Mouse (Mus musculus) heart, adult 8-10 months (tissue): Measurements from ENCODE around the gene Fnbp1. TPM values are rescaled to one million over a fixed set of nuclear protein-coding genes. Genes with fewer than 3 reads are reported as not detected.
A peak's percentile ranks its signal among the peaks of the same experiment; 100 is the strongest.

ENCODE experiments used
- DNase-seq: peaks from one replicate; pipeline ENCODE4 v3.0.0; 2022; ENCODE audit warnings: low spot score
- total RNA-seq, 4 experiments: library from RNA; stranded (reverse); gene quantifications; 2 replicates each; pipeline ENCODE4 v1.2.4; 2022

The Fnbp1 gene
- total RNA-seq, 4 experiments from 2014 or later: 47.2 to 63.1 (median 52.7) TPM

DNA sequence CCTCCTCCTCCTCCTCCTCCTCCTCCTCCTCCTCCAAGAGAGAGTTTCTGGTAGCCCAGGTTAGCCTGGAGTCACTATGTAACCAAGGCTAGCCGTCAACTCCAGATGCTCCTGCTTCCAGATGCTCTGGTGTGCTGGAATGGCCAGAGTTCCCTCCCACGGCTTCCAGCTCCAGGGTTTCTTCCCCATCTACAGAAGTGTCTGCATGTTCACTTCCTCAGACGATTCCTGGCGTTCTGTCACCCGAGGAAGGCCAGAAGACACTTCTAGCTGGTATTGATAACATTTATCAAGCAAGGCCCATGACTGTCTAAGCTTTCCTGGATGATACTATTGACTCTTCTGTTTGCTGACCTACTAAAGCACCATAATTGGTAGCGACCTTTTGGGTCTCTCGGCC, 16.7 kb downstream of the Fnbp1 start:
- DNase-seq: no peak

DNA sequence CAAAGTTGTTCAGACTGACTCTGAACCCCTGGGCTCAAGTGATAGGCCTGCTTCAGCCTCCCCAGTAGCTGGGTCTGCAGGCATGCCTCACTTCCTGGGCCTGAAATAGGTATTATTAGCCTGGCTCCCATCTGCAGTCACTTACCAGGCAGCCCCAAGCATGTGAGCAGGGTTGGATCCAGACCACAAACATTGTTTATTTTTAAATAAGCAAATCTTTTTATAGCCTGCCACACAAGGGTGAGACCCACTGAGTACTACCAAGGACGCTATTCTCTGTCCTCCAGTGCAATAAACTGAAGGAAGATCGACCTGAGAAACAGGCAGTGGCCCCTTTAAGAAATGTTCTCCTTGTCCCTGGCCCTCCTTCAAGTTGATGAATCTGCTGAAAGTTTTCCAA, 17.1 kb downstream of the Fnbp1 start:
- no peak for DNase-seq

DNA sequence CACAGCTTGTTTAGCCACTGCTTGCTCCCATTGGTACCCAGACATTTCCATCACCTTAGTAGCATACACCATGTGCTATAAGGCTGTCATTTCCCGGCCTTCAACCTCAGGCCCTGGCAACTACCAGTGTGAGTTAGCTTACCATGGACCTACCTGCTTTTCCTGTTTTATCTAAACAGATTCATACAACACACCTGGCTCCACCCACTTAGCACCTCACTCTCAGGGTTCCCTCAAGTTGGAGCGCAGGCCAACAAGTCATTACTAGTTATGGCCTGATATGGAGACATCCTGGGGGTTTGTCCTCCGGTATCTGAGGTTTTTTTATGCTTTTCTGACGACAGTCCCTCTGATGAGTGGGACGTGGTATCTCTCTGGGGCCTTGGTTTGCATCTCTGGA, 18.3 kb downstream of the Fnbp1 start:
- no peak for DNase-seq

DNA sequence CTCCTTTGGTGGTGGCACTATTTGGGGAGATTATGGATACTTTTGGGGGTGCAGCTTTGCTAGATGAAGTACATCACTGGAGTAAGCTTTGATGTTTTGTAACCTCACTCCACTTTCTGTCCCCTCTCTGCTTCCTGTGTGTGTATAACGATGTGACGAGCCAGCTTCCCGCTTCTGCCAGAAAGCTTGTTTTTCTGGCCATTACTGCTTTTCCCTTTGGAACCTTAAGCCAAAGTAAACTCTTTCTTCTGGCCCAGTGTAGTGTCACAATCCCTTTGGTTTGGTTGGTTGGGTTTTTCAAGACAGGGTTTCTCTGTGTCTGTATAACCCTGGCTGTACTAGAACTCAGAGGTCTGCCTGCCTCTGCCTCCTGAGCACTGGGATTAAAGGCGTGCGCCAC, 19.0 kb downstream of the Fnbp1 start:
- DNase-seq: no peak

DNA sequence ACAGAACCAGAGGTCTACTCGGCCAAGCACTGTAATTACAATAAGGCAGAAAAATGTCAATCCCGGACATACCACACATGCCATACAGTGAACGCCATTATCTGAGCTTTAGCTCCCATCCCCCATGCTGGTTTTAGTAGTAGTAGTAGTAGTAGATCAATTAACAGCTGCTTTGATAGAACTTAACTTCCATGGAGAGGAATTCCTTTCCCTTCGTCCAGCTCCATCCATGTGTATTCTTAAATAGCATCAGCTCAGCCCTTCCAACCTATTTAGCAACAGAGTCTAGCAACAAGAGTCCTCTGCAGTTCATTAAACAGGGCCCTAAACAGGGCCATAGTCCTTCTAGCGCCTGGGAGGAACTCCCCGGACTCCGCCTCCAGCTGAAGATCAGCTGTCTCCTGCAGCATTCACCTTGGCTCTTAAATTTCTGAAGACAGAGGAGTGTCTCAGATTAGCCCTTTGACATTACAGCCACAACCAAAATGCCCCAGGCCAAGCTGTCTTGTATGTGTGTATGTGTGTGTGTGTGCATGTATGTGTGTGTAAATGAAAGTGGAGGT, 20.6 kb downstream of the Fnbp1 start:
- no peak for DNase-seq

DNA sequence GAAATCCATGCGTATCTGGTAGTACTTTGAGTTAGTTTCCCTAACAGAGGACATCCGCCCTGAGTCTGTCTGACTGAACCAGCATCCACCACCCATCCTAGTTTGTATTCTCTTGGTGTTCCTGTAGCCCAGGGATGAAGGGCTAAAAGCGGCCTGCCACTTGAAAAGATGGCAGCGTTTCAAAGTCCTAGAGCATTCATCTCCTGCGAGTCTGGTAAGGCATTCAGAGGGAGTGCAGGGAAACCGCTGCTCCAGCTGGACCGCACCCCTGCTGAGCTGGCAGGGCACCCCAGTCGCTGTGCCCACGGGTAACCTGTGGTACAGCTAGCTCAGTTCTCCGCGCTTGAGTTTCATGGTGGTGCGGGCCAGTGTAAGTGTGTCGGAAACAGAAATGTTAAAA, 22.0 kb downstream of the Fnbp1 start:
- DNase-seq: peak; percentile 65

DNA sequence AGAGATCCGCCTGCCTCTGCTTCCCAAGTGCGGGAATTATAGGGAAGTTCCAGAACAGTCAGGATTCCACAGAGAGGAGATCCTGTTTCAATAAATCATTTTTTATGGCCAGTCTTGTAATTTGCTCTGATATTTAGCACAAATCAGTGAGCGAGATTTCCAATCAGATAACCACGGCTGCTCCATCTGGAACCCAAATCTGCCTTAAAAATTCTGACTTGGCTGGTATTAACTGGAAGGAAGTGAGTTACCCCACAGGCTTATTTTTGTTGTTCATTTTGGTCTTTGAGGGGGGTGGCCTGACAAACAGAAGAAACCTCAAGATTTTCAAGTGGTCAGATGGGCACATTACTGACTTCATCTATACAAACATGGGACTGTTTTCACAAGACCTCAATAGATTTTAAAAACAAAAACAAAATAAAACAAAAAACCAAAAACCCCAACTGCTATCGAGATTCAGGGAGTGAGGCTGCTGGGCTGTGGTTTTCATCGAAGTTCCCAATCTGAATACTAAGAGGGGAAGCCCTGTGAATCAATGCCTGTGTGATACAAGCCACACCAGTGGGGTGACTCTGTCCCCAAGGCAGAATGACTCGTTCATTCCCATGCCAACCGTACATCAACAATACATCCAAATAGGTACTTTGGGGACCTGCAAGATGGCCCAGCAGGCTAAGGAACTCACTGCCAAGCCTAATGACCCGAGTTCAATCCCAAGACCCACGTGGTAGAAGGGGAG, 23.0 kb downstream of the Fnbp1 start:
- DNase-seq: no peak

DNA sequence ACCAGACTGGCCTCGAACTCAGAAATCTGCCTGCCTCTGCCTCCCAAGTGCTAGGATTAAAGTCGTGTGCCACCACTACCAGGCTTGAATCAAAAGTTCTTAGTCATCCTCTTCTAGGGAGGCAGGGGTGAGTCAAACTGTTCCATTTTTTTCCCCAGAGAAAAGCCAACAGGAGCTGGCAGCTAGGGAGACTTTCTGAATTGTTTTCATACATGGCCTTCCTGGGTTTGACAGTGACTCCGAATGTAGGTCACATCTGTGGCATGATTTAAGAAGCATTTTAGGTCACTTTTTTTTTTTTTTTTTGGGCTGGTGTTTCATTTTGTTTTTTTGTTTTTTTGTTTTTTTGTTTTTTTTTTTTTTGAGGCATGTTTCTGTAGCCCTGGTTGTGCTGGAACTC, 23.6 kb downstream of the Fnbp1 start:
- no peak for DNase-seq

DNA sequence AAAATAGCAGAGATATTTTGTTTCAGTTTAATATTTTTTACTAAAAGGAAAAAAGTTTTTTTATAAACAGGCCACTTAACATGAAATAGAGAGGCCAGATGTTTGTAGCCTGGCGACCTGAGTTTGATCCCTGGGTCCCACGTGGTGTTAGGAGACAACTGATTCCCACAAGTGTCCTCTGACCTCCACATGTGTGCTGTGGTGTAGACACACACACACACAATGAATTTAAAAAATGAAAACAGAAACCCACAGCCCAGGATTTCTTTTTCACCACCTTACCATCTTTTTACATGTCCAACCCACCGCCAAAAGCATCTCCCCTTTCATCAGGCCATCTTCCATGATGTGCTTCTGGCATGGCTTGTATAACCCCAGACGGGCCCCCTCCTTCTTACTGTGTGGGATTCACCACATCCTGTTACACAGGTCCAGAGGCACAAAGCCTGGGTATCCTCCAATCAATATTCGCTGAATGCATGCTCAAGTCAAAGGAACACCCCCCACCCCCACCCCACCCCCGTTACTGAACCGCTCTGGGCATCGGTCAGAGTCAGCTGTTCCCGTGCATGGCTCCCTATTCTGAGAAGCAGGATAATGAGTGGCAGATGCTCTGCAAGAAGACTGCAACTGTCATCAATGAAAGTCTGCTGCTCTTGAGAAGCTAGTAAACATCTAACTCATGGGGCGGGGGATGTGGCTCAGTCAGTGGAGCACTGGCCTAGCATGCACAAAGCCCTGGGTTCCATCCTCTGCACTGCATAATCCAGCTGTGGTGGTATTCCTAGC, 25.7 kb downstream of the Fnbp1 start:
- no peak for DNase-seq

DNA sequence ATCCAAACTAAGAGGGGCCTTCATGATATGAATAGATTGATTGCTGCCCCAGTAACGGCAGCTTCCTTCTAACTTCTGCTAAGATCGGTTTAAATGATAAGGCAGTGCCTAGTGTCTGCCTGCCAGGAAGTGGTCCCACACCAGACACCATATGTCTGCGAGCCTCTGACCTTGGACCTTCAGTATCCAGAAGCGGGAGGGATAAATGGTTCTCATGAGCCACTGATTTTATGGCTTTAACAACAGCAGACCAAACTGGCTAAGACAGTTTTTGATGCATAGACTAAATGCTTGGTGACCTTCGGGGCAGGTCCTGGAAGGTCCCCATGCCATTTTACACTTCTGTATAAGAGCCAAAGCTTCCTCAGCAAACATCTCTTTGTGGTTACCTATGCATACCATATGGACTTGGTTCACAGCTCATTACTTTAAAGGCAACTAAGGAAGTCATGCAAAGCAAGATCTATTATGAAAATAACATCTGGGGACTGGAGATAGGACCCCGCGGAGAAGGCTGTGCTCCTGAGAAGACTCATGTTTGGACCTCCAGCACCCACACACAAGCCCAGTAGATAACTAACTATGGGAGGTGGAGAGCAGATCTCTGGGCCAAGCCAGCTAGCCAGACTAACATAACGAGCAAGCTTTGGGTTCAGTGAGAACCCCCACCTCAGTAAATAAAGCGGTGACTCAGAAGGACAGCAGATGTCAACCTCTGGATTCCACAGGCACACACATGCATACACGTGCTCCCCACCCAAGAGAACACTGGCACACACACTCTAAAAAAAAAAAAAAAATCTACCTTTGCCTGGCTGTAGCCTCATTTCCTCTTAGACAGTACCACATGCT, 26.5 kb downstream of the Fnbp1 start:
- no peak for DNase-seq

DNA sequence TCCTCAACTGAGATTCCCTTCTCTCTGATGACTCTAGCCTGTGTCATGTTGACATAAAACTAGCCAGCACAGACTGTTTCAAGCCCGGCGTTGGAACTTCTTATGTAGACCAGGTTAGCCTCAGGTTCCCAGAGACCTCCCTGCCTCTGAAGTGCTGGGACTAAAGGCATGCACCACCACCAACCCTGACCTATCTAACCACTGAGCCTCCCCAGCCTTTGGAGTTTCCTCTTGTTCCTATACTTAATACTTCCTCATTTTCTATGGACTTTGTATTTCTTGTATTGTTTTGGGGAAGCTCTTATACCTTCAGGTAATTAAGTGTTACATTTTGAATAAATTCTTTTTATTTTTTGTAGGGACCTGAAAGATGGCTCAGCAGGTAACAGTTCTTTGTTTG, 27.6 kb downstream of the Fnbp1 start:
- no peak for DNase-seq

DNA sequence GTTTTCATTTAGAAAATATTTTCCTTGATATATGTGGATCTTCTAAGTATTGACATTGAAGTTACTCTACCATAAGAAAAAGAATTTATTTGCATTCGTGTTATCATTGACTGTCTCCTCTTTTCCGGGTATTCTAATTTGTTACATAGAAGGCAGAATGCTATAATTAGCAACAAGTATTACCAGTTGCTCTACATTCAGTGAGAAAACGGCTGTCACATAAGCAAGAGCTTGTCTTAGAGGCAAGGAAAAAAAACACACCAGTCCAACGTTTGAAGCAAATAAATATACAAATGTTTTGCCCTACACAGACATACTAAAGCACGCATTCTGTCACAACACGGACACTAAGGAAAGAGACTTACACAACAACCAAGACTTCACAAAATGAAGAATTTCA, 30.1 kb downstream of the Fnbp1 start:
- DNase-seq: no peak

DNA sequence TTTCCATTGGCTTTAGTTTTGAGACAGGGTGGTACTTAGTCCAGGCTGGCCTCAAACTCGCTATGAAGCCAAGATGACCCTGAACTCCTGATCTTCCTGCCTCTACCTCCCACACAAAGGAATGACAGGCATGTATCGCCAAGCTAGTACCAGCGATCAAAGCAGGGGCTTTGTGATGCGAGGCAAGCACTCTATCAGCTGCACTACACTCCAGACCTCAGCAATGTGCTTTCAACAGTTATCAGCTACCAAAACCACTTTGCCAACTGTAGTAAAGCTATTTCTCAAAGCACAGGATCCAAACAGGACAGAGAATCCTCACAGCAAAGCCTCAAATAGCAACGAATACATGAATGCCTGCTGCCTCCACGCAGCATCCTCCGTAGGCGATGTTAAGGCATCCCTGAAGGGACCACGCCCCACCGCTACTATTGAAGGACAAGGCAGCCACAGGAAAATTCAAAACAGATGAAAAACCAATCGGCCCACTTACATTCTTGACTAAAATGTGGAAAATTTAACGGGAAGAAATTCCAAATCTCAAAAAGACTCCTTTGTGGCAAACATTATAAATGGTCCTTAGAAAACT, 31.8 kb downstream of the Fnbp1 start:
- DNase-seq: no peak

DNA sequence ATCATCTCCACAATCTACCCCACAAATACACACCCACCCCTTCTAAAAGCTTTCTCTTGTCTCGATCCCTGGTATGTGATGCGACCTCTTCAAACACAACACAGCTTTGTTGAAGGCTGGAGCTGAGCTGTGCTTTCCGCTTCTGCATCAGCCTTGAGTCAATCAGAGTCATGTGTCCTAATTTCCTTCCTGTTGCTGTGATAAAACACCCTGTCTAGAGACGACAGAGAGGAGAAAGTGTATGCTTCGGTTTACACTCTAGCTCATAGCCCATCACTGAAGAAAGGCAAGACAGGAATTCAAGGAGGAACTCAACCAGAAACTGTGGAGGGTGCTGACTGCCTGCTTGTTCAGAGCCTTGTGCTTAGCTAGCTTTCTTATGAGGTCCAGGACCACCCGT, 33.6 kb downstream of the Fnbp1 start:
- DNase-seq: no peak

DNA sequence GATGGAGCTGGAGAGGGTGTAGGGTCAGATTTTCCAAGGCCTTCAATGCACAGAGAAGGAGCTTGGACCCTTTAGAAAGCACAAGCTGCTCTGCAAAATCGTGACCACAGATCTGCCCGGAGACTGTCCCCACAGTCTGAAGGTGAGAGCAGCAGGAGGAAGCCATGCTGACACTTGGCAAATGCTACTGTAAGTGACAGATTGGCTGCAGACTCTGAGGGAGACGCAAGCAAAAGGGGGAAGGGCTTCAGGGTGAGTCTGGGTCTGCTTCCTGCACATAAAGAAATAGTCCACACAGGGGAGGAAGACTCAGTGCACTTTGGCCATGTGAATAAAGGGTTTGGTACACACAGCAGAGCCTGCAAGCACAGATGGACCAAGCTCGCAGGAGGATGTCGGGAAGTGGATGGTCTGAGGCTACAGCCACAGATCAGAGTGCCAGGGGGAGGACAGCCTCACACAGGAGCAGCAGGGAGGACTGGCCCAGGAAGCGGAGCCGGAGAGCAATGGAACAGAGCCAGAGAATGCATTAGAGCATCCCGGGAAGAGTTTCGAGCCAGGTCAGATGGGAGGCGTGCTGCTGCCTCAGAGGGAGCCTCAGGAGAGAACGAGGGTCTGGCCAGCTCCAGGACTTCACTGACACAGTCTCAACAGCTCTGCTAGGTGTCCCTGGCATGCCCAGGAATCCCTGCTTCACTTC, 35.0 kb downstream of the Fnbp1 start:
- DNase-seq: no peak

DNA sequence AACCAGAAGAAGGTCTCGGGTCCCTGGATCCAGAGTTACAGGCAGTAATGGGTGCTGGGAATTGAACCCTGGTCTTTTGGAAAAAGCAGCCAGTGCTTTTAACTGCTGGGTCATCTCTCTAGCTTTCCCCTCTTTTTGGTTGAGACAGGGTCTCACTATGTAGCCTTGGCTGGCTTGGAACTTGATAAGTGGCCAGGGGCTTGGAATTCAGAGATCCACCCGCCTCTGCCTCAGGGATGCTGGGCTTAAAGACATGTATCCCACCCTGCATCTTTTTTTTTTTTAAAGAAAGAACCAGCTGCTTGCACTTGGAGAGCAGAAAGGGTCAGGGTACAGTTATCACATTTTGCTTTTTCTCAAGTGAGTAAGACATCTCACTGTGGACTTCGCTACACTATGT, 35.8 kb downstream of the Fnbp1 start:
- no peak for DNase-seq

DNA sequence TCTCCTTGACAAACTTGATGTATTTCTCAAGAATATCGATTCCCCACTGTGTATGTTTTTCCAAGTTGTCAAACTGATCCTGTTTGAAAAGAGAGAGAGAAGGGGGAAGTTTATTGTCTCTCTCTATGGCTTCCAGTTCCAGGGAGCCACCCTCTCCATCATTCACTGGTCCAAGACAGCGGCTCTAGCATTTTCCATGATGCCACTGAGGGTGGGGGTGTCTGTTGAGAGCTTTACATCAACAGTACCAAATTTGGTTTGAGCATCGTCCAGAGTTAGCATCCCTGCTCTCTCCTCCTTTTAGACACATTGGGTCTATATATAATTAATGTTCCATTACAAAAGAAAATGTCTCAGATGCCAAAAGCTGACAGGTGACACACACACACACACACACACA, 36.5 kb downstream of the Fnbp1 start:
- no peak for DNase-seq

DNA sequence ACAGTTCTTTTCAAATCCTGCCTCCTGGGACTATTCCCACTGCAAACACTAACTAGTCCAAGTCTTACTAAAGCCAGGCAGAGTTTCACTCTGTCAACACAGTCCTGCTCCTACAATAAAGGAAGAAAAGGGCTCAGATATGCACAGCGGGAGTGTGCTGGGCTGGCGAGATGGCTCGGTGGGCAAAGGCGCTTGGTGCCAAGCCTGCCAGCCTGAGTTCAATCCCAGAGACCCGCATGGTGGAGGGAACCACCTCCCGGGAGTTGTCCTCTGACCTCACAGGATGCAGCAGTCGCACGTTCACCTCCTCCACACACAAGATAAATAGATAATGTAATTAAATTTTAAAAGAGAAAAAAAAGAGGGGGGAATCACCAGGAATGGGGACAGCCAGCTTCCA, 38.5 kb downstream of the Fnbp1 start:
- no peak for DNase-seq

DNA sequence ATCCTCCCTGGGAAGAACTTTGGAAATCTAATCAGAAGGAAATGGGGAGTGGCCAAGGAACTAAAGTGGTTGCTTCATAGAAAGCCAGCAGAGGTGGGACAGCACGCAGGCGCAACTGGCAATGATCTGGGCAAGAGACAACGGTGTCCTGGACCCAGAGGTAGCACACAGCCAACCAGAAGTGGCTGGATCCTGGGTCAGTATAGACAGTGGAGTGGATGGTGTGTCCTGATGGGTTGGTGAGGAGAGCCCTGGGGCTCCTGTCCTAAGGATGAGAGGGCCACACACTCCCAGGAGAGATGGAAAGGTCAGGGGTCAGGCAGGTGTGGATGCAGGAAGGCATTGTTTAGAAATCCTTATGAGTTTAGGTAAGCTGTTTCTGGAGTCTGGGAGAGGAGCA, 40.5 kb downstream of the Fnbp1 start:
- no peak for DNase-seq

DNA sequence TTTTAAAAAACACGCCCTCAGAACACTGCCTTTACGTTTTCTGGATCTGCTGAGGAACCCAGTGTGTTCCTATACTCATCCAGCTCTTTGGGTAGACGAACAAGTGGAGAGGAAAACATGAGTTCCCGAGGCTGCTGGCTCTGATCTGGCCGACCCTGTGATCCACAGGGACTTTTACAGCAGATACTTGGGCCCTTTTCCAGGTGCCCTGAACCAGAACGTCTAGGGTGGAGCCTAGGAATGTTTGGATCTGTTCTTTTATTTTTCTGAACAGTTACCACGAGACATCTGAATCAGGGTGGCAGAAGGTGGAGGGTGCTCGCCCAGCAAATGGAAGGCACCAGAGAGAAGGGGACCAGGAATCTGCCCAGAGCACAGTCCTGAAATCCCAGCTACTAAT, 42.7 kb downstream of the Fnbp1 start:
- DNase-seq: no peak

DNA sequence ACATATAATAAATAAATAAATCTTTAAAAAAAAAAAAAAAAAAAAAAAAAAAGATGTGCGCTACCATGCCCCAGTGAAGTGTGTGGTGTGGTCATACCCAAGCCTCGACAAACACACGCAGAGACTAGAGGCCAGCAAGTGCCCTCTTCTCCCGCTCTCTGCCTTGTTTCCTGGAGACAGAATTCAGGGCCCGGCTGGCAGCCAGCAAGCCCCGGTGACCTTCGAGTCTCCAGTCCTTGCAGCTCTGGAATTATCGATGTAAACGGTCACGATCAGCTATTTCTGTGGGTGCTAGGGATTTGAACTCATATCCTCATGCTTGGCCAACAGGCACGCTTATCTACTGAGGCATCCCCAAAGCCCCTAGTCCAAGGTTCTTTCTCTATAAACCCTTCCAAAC, 43.2 kb downstream of the Fnbp1 start:
- DNase-seq: no peak
